Mouse (Mus musculus): Measurements from ENCODE around the gene Selplg.
A peak's percentile ranks its signal among the peaks of the same experiment; 100 is the strongest.

The Selplg gene

DNA sequence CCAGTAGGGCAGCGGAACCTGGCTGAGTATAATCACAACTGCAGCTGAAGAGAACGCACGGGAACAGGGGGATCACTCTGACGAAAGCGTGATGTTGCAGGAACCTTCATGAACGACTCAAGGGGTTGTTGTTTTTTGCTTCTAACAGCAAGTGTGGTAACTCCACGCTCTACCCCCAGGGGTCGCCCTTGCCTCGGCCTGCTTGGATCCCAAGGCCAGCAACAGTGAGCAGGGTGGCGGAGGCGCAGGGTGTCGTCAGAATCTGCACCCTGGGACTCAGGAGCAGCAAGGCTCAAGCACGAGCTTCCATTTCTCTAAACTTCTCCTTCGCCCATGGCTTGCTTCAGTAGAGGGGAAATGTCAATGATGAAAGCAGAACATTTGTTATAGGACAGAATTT is 22.1 kb upstream of the Selplg start:
- peak; percentile 85 to 91 for DNase-seq

DNA sequence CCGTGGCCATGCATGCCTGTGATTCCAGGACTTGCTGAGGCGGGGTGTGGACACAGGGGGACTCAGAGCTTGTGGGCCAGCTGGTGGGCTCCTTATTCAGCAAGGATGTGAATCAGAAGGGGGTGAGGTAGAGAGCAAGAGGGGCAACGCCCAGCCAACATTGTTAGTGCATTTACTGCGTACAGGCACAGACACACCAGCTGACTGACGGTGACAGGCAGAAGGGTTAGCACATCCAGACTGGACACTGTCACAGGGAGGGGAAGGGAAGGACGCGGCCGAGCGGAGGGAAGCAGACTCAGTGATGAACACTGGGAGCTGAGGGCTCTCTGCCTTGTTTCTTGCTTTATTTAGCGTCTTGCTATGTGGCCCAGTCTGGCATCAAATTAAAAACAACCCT is 21.1 kb upstream of the Selplg start:
- no peak for DNase-seq

DNA sequence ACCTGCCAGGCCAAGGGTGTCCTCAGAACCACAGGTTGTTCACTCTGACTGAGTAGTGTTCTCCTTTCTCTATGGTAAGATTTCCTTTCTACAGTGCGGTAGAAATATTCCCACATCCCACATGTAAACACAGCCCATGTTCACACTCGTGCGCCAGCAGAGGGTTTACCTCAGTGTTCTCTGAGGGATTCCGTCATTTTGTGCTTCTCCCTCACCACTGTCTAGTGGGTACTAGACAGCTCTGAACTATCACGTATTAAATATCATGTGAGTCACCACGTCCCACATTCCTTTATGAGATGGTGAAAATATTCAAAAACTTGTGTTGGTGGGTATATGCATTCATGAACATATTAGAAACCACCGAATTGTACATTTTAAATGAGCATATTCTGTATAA is 20.0 kb upstream of the Selplg start:
- DNase-seq = no peak

DNA sequence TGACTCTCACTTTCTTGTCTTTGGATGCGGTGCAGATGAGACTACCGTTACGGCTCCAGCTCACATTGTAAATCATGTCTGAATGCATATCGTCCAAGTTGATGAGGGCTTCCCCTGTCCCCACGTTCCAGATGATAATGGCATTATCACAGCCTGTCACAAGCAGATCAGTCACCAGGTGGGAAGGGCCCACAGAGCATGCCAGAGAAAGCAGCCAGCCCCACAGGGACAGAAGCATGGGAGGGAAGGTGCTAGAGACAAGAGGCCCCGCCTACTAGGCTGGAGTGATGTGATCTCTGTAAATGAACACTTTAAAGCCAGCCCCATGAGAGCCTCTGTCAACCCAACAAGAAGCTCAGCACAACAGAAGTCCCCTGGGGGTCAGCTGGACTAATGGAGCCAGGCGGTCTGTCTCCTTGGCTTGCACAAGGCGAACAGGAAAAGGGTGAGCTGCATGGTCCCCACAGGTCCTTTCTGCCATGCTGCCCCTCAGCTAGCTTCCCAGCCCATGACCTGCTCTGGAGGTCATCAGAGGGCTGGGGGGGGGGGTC is 18.3 kb upstream of the Selplg start:
- DNase-seq = no peak

DNA sequence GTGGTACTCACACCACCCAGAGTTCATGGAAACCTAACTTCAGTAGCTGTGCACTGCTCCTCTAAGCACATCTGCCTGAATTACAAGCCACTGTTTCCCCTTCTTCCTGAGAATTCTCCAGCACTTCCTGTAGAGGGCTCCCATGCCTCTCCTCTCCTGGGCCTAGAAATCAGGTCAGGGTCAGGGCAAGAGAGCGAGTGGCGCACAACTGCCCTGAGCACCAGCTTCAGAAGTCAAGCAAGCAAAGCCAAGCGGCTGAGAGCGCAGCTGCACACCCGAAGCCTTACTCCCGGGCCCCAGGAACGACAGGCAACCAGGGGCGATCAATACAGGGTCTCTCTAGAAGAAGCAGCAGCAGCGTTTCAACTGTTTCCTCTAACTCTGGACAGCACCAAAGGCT is 15.2 kb upstream of the Selplg start:
- no peak for DNase-seq

DNA sequence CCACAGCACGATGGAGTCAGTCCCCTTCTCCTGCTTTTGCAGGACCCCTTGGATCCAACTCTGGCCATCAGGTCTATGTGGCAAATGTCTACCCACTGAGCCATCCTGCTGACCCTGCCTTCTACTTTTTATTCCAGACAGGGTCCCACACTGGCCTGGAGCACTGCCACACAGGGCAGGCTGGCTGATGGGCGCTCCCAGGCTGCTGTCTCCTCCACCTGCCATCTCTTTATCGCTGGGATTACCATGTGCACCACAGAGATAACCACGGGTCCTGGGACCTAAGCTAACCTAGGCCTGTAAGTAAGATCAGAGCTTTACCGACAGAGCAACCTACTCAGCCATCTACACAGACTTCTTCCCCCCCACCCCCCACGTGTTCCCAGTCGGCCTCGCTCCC is 14.2 kb upstream of the Selplg start:
- no peak for DNase-seq

DNA sequence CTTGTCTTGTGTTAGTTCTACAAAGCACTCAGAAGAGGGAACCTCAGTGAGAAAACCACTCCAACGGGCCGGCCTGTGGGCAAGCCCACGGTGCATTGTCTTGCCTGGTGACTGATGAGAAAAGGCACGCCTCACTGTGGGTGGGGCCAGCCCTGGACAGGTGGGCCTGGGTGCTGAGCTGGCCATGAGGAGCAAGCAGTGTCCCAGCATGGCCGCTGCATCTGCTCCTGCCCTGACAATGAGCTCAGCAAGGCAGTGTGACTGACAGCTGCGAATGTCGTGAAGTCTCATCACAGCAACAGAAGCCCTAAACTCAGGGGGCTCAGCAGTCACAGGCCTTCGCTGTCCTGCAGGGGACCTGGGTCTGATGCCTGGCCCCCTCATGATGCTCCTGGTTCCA is 13.2 kb upstream of the Selplg start:
- no peak for DNase-seq

DNA sequence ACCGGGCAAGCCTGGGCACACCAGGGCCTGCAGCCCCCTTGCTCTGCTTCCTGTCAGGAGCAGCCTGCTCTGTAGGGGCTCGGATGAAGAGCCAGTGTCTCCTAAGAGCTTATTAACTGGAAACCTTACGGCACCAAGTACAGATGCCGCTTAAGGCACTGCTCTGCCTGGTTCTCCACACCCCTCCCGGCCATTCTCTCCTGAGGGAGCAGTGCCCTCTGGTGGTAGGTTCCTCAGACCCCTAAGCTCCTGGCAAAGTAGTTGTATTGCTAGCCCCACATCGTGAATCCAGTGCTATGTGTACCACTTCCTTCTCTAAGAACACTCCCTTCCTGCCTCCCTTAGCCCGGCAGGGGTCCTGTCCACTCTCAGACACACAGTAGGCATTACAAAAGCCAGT is 12.3 kb upstream of the Selplg start:
- peak; percentile 77 to 87 for DNase-seq

DNA sequence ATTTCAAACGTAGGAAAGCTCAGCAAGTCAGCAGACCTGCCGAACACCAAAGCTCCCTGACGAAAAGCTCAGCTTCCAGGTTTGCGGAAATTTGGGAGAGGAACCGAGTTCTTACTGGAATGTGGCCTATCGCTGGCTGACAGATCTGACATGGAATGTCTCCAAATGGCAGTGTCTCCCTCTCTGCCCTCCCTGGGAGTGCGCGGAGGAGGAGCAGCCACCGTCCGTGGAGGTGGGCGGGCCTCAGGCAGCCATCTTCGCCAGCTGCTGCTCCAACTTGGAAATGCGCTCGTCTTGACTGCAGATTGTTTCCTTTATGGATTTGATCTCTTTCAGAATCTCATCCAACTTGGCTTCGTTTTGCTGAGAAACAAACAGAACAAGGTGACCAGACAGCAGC is 11.7 kb upstream of the Selplg start:
- peak; percentile 44 to 75 for DNase-seq

DNA sequence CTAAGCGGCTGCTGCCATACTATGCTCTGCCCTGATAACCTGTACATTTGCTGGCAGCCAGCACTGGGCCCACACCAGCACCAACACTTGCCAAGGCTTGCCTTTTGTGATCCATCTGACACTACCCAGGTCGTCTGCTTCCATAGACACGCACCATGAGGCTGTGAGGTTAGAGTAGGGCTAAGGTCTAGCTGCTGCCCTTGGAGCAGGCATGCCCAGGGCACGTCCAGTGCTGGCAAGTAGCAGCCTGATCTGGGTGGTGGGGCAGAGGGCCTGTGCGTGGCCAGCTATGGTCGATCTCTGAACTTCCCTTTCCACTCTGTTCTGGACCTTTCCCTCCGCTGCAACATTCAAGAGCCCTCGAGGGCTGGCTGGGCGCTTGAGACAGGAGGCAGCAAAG is 10.5 kb upstream of the Selplg start:
- DNase-seq = no peak

DNA sequence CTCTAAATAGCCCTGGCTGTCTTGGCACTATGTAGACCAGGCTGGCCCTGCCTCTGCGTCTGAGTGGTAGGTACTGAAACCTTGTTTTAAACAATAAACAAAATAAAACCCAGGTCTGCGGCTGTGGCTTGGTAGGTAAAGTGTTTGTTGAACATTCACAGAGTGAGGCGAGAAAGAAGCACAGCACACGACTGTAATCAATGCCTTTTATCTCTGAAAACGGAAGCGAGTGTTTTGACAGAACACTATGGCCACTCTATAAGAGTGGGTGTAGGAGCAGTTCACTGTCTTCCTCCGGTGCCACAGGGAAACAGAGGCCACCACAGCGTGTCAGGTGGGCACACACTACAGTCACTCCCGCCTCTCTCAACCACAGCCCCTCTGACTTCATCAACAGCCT is 9.8 kb upstream of the Selplg start:
- no peak for DNase-seq

DNA sequence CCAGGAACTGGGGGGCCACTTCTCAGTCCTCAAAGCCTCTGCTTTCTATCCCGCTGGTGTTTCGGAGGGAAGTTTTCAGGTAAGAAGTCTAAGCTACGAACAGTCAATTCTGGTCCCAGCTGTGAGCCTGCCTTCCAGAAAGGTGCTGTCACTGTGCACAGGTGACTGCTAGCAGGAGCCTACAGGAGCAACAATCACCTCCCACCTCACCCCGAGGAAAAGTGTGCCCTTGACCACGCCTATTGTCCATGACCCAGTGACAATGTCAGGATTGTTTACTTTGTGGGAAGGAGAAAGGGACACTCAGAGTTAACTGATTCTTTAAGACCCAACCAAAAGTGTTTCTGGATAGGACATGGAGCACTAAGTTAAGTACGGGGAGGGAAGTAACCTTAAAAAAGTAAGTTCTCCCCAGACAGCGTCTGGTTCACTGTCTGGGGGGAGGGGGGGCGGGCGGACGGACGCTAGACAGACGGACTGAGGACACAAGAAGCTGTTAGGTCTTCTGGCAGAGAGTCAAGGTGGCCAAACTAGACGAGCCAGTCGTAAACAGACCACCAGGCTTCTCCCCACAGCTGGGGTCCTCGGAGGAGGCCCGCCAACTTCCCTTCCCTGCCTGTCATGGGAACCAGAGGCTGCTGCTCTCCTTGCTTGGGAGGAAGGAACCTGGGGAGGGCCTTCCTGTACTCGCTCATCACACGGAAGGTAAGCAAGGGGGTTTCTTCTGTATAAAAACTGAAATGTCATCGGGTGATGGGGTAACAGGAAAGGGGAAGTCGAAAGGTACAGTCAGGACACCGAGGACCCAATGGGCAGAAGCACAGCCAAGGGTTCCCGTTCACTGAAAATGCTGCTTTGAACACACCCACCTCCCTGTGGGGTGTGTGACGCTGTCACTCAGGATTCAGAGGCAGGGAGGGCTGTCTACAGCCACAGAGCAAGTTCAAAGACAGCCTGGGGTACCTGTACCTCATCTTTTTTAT is 9.1 kb upstream of the Selplg start:
- no peak for DNase-seq

DNA sequence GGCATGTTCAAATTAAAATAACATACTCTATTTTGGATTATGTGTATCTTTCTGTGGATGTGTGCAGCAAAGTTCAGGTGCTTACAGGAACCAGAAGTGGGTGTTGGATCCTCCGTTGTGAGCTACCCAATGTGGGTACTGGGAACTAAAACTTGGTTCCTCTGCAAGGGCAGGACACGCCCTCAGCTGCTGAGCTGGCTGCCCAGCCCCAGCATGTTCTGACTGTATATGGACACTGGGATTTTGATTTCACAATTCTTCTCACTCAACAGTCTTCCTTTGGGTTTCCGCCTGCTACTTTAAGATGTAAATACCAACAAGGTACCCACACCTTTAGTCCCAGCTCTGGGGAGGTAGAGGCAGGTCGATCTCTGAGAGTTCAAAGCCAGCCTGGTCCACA is 8.0 kb upstream of the Selplg start:
- DNase-seq = no peak

DNA sequence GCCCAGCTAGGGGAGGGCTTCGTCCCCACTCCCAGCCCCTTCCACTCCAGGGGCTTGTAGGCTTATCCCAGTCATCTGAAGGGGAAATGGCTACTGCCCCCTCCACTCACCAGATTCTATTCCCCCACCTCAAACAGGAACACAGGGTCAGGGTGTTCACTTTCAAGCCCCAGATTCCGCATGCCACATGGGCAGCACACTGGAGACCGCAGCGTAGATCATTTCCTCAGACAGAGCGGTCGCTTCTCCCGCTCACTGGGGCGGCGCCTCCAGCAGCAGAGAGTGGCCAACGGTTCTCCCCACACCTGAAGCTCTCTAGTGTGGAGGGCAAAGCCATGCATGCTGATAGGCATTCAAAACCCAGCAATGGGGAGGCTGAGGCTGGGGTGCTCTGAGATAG is 4.5 kb upstream of the Selplg start:
- no peak for DNase-seq

DNA sequence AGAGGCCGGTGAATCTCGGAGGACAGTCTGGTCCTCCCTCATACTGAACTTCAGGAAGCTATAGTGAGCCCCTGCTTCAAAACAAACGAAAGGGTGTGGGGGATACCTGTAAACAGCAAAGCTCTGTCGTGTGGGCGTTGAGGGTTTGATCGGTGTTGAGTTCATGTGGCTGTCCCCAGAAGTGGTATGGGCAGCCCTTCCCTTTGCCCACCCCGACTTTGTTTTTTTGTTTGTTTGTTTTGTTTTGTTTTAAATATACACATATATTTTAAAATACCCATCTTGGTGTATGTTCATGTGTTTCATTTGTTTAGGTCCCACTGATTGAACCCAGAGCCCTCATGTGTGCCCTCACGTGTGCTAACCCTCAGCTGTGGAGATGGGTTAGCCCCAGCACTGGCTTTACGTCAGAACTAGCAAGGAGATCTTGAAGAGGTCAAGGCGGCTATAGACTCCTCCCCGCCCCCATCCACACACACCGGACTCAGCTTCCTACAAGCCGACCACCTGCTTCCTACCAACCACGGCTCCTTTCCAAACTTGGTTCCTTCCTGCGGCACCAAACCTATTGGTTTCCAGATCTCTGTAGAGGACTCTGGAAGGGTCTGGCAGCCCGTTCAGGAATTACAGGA is 988 bp upstream of the Selplg start:
- DNase-seq = no peak

DNA sequence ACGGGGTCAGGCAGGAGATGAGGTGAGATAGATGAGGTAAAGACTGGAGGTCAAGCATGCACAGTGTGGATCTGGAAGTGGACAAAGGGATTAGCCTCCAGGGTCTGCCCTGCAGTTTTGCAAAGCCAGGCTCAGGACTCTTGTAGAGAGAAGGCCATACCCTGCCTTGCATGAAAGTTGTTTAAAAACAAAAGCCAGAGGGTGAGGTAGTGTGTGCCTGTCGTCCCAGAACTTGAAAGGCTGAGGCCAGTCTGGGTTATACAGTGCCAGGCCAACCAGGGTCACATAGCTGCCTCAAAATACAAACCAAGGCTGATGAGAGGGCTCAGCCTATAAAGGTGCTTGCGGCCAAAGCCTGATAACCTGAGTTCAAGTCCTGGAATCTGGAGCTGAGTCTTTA is 703 bp downstream of the Selplg start:
- DNase-seq = no peak

DNA sequence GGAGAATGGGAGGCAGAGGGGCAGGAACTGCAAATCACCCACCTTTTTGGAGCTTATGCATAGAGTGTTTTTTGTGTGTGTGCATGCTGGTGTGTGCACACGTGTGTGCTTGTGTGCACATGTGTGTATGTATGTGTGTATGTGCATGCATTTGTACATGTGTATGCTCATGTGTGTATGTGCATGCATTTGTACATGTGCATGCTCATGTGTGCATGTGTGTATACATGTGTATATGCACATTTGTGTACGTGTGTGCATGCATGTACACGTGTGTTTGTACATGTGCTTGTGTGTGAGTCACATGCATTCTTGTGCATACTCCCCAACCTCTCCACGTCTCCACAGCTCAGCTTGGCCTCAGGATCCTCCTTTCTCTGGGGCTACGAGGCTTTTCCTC is 1.6 kb downstream of the Selplg start:
- DNase-seq = no peak

DNA sequence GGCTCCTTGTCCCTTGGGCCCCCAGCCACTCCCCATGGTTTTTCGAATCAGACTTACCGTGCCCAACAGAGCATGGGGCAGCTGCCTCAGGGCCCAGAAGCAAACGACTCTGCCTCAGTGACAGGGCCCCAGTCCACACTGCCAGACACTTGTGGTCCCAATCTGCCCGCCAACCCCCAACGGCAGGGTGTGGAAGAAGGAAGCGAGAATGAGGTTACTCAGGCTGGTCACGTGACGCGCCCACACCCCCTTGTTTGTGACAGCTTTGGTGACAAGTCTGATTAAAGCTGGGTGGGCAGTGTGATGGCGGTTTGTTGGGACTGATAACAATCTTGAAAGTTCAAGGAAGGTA is 2.2 kb downstream of the Selplg start:
- peak; percentile 80 to 82 for DNase-seq

DNA sequence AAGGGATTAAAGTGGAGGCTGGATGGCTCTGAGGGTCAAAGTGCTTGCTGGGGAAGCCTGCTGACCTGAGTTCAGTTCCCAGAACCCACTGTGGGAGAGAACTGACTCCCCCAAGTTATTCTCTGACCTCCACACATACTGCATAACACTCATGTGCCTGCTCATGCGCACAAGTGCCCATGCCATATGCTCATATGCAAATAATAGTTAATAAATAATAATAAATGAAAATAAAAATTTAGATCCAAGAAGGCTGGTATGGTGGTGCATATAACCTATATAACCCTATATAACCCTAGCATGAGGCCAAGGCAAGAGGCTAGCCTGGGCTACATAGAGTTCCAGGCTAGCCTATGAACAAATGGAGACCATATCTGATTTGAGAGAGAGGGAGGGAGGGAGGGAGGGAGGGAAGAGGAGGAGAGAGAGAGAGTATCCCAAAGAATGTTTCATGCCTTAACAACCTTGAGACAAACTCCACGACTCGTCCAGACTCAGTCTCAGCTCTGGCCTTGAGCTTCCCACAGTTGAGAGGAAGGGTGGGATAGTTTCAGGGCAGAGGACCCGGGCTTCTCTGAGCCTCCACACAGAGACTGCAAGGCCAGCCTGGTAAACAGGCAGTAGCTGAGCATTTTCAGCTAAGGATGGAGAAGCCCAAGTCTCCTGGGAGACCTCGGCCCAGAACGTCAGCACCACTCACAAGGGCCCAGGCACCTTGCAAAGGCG is 2.7 kb downstream of the Selplg start:
- DNase-seq = no peak

DNA sequence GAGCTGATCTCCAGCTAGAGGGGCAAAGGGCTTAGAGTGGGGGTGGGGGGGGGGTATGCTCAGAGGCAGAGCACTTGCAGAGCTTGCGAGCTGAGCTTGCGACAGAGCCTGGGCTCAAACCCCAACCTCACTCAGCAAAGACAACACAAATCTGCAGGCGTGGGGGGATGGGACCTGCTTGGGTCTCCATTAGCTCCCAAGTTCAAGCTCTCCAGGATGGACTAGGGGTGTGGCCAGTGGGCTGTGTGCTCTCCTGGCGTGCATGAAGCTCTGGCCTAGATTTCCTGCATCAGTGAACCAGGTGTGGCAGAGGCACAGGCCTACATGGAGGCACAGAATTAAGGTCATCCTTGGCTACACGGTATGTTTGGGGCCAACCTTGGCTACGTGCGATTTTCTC is 4.0 kb downstream of the Selplg start:
- no peak for DNase-seq

DNA sequence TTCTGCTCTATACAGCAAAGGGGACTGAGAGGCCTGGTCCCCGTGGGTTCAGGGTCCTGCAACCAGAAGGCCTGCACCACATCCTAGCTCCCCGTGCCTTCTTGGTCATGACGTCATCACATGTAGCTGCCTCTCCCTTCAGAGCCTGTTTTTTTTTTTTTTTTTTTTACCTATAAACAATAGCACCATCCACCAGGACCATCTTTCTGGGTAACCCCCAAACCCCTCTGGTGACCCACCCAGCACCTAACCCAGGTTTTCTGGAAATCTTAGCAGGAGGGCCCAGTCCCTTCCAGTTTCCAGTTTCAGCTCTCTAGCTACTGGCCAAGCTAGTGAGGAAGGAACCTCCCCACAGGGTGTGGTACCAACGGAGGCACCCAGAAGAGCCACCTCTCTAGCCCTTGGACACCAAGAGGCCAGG is 4.4 kb downstream of the Selplg start:
- DNase-seq = no peak

DNA sequence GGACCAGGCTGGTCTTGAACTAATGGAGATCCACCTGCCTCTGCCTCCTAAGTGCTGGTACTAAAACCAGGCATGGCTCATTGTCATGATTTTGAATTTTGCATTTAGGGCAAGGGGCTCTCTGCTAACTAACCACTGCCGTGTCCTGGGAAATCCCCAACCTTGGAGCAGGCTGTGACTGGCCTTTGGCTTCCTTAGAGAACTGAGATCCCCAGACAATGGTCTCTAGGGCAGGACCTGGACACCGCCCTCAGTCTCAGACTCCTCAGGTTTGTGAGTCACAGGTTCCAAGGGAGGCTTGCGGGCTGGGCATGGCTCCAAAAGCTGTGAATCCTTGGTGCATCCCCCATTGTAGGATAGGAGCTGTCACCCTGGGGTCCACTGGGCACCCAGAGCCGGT is 5.8 kb downstream of the Selplg start:
- DNase-seq = no peak

DNA sequence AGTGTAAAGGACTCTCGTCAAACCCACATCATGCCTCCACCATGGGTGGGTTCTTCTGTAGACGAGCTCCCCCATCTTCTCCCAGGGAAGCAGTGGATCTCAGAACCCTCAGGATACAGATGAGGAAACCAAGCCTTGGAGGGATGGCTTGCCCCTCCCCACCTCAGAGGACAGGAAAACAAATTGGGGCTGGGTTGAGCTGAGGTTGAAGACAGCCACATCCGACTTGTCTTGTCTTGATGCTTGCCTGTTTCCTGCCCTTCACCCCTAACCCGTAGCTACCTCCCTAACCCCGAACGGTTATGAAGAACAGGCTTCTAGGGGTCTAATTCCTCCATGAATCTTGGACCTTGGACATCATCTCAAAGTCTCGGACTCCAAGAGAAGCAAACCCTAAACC is 6.9 kb downstream of the Selplg start:
- no peak for DNase-seq

DNA sequence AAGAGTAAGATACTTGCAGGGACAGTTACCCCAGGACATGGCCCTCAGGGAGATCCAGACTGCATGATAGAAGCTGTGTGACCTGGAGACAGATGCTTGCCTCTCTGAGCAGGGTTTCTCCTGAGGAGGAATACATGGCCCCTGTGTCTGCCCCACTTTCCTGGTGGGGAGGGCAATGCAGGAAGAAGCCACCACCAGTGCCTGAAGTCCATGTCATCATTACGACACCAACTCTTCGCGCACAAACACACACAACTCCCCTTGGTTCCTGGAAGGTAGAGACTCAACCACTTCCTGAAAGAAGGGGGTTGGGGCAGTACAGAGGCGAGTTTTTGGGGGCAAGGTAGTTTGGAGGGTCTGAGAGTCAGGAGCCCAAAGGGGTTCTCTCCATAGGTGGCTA is 8.2 kb downstream of the Selplg start:
- DNase-seq = no peak
